Mouse (Mus musculus): Measurements from ENCODE around the gene Catsper4.
"Not testable (repeated sequence)": the region's sequence is repeated elsewhere in the genome, so short reads cannot be mapped to it uniquely, and the experiment has no call there.

Gene Catsper4

DNA sequence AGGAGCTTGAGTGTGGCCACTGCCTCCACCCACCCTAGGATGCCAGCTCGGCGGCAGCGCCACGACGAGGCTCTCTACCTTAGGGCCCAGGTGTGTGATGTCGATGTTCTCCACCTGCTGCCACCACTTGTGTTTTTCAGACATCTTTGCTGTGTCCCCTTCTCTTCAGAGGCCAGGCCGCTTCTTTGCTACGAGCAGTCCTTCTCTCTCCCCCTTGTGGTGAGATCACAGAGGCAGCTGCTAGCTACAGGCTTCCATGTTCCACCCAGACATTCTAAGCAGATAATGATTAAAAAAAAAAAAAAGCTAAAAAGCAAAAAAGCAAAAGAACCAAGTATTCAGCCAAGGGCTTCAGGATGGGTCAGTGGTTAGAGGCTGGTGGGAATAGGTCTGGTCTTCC, at the start of gene Catsper4:
TSS of gene Catsper4 (minus strand) at position 190 of the 400 bp plus-strand sequence.
- DNase-seq (ENCODE audit: low spot score in 2 of 2), result peak in 1 of 2 experiments; percentile 31

GRCm38 (mm10) chr4:134273417-134274345, 46.5 kb upstream of the Catsper4 start:
- DNase-seq (ENCODE audit: low spot score in 2 of 2), result peak; percentile 69 to 76

GRCm38 (mm10) chr4:134272731-134273416, 45.7 kb upstream of the Catsper4 start:
- no peak for DNase-seq (ENCODE audit: low spot score in 2 of 2)

GRCm38 (mm10) chr4:134271979-134272378, 44.8 kb upstream of the Catsper4 start:
- DNase-seq (ENCODE audit: low spot score in 2 of 2), result no peak

GRCm38 (mm10) chr4:134269622-134270021, 42.4 kb upstream of the Catsper4 start:
- DNase-seq (ENCODE audit: low spot score in 2 of 2), result not testable (repeated sequence)

- DNase-seq (ENCODE audit: low spot score in 2 of 2), result no peak
Observed at GRCm38 (mm10) chr4:134268102-134268655, 41.0 kb upstream of the Catsper4 start.

DNA sequence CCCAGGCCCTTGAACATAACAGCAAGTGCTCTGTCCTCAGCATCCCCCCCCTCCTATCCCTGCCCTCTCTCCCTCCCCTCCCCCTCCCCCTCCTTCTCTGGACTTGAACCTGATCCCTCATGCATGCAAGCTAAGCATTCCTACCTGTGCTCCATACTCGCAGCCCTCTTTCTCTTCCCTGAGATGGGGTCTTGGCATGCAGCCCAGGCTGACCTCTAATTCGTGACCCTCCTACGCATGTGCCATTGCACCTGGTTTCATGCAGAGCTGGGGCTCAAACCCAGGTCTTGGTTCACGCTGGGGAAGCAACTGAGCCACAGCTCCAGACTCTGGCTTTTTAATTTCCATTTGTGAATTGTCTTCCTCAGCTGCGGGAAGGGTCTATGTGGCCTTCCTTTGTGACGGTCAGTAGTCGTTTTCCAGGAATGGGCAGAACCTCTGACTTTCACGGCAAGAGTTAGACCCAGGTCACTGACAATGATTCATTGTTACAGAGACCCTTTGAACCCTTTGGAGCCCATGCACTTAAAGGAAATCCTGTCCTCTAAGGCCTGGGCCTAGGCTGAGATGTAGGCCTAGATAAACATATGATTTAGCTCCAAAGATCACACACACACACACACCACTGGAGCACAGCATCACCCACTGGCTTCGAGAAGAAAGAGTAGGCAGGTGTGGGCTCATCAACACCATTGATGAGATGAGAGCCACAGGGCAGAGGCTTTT, 38.8 kb upstream of the Catsper4 start:
- no peak for DNase-seq (ENCODE audit: low spot score in 2 of 2)

DNA sequence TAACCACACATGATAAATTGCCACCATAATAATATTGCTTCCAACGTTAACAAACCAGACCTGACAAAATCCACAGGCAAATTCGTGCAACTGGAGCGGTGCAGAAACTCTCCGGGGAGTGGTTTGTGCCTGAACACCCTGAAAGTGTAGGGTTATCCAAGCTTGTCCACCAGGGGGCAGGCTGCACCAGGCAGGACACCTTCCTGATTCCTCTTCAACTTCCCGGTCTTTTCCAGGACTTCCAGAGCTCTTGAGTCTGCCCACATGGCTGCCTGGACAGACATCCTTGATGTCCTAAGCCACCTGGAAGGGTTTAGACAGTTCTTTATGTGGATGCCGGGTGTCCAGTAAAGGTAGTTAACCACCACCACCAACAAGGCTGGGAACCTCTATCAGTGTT, 36.0 kb upstream of the Catsper4 start:
- peak in 1 of 2 experiments; percentile 56 for DNase-seq (ENCODE audit: low spot score in 2 of 2)

- no peak for DNase-seq (ENCODE audit: low spot score in 2 of 2)
Observed at GRCm38 (mm10) chr4:134258354-134258753, 31.2 kb upstream of the Catsper4 start.

DNA sequence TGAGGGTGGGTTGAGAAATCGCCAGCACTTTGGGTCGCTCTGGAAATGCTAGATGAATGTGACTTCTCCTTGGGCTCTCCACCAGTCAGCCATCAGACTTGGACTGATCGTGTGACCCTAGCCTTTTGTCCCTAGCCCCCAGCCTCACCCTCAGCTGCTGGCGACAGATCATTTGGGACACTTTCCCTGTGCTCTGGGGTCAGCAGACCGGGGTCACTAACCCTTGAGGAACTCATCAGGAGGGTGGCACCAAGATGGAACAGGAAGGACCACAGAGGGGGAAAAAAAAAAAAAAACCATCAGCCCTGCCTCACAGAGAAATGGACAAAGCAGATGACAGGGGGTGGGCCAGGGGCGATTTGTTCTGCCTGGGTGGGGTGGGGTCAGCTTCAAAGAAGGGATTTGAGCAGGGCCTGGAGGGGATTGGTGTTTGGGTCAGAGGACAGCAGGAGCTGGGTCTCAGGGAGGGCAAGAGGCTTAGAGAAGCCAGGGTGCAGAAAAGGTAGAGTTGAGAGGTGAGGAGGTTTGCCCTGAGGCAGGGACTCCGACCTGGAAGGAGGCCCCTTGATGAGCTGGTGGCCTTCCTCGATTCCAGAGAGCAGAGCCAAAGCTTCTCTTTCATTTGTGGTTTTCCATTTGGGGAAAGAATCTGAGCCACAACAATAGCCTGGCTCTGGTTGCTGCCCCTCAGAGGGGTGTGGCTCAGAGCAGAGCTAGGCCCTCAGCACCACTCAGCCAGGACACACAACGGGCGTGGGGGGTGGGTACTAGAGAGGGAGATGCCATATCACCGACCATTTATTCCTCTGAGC, 30.2 kb upstream of the Catsper4 start:
- DNase-seq (ENCODE audit: low spot score in 2 of 2), result no peak

GRCm38 (mm10) chr4:134256407-134257197, 29.4 kb upstream of the Catsper4 start:
- no peak for DNase-seq (ENCODE audit: low spot score in 2 of 2)

GRCm38 (mm10) chr4:134255854-134256253, 28.7 kb upstream of the Catsper4 start:
- DNase-seq (ENCODE audit: low spot score in 2 of 2), result peak; percentile 52 to 59

- DNase-seq (ENCODE audit: low spot score in 2 of 2), result no peak
Observed at GRCm38 (mm10) chr4:134254835-134255234, 27.7 kb upstream of the Catsper4 start.

DNA sequence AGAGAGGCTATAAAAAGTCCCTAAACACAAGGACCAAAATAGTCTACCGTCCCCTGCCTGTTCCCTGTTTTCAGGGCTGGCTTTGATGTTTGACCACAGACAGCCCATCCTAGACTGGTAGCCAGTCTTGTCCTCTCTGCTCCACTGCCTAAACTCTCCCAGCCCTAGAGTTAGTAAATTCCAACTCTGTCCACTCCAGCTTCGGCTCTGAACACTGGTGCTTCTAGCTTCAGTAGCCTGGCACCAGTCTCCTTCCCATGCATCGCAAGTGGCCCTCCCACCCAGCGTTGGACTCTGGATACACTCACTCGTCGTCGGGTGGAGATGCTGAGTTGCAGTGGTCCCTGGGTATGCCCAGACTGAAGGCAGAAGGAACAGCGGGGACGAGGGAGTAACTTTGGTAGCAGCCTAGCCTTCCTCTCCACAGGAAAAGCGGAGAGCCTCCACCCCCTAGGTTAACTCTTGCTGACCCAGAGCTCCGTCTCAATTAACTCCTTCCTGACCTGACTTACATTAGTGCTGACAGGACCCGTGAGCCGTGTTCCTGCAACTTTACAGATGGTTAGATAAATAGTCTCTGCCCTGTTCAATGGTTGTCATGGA, 26.6 kb upstream of the Catsper4 start, which contains the start of gene Grrp1:
TSS of gene Grrp1 (minus strand) at position 385 of the 603 bp plus-strand sequence.
- no peak for DNase-seq (ENCODE audit: low spot score in 2 of 2)

GRCm38 (mm10) chr4:134252911-134253721, 25.9 kb upstream of the Catsper4 start:
- DNase-seq (ENCODE audit: low spot score in 2 of 2), result no peak

DNA sequence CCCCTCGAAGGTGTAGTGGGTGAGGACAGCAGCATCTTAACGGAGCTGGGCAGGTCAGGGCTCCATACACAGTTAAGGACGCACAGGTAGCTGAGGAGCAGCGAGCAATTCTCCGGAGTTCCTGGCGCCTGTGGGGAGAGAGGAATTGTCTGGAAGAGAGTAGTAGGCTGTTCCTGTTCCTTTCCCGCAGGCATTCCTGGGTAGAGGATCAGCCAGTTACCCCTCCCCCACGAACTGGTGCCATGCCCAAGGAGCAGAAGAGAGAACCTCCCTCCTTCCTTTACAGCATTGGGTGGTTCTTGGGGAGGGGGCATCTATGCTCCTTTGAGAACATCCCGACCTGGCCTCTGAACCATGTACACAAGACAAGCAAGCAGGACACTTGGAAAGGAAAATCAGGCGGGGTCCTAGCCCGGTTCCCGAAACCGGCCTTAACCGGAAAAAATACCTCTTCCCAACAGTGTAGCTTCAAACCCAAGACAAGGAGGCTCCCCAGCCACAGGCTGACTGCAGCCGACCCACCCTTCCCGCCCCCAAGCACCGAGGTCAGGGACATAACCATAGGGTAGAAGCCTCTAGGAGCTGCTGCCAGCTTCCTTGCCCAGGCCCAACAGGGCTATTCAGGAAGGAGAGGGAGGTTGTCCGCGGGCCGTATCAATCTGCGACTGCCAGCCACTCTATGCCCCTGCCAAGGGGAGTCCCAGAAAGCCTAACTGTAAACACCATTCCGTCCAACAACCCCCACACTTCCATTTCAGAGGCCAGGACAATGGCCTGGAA, 25.1 kb upstream of the Catsper4 start:
- no peak for DNase-seq (ENCODE audit: low spot score in 2 of 2)

GRCm38 (mm10) chr4:134251241-134252130, 24.3 kb upstream of the Catsper4 start:
- DNase-seq (ENCODE audit: low spot score in 2 of 2), result peak; percentile 29 to 52
